Mouse (Mus musculus) MEL-GATA-1-ER (cell line): ENCODE data around the gene Cd47.
"Not testable (repeated sequence)": the region's sequence is repeated elsewhere in the genome, so short reads cannot be mapped to it uniquely, and the experiment has no call there.

Source experiments
- DNase-seq: peaks from one replicate; pipeline ENCODE4 v3.0.0-alpha.2; 2012; ENCODE audit warnings: low read depth; ENCODE audit errors: extremely low read depth

The Cd47 gene

GRCm38 (mm10) chr16:49787714-49788113 lies 12.6 kb upstream of the Cd47 start:
- DNase-seq: no peak

- DNase-seq: no peak
Observed at GRCm38 (mm10) chr16:49790575-49791465, 9.5 kb upstream of the Cd47 start.

- no peak for DNase-seq
Observed at GRCm38 (mm10) chr16:49792446-49792878, 7.9 kb upstream of the Cd47 start.

GRCm38 (mm10) chr16:49793596-49793995 lies 6.7 kb upstream of the Cd47 start:
- DNase-seq: no peak

GRCm38 (mm10) chr16:49796271-49796670 lies 4.1 kb upstream of the Cd47 start:
- no peak for DNase-seq

GRCm38 (mm10) chr16:49796954-49797353 lies 3.4 kb upstream of the Cd47 start:
- DNase-seq: no peak

- DNase-seq: no peak
Observed at GRCm38 (mm10) chr16:49798790-49799189, 1.5 kb upstream of the Cd47 start.

GRCm38 (mm10) chr16:49800996-49801395 lies 663 bp downstream of the Cd47 start:
- DNase-seq: no peak

- no peak for DNase-seq
Observed at GRCm38 (mm10) chr16:49801399-49801798, 1.1 kb downstream of the Cd47 start.

GRCm38 (mm10) chr16:49802993-49803392 lies 2.7 kb downstream of the Cd47 start:
- DNase-seq: no peak

GRCm38 (mm10) chr16:49803932-49804461 lies 3.7 kb downstream of the Cd47 start:
- DNase-seq: no peak

- no peak for DNase-seq
Observed at GRCm38 (mm10) chr16:49806920-49807319, 6.6 kb downstream of the Cd47 start.

GRCm38 (mm10) chr16:49807419-49807841 lies 7.1 kb downstream of the Cd47 start:
- peak; percentile 88 for DNase-seq

- no peak for DNase-seq
Observed at GRCm38 (mm10) chr16:49807862-49808430, 7.6 kb downstream of the Cd47 start.

- no peak for DNase-seq
Observed at GRCm38 (mm10) chr16:49811897-49812296, 11.6 kb downstream of the Cd47 start.

GRCm38 (mm10) chr16:49812821-49813616 lies 12.7 kb downstream of the Cd47 start:
- no peak for DNase-seq

- DNase-seq: no peak
Observed at GRCm38 (mm10) chr16:49814419-49814818, 14.1 kb downstream of the Cd47 start.

GRCm38 (mm10) chr16:49816889-49817288 lies 16.6 kb downstream of the Cd47 start:
- DNase-seq: no peak

GRCm38 (mm10) chr16:49818146-49818545 lies 17.8 kb downstream of the Cd47 start:
- no peak for DNase-seq

- peak; percentile 83 for DNase-seq
Observed at GRCm38 (mm10) chr16:49818627-49819026, 18.3 kb downstream of the Cd47 start.

GRCm38 (mm10) chr16:49819494-49819893 lies 19.2 kb downstream of the Cd47 start:
- no peak for DNase-seq

- not testable (repeated sequence) for DNase-seq
Observed at GRCm38 (mm10) chr16:49830911-49831310, 30.6 kb downstream of the Cd47 start.
